Mouse (Mus musculus): ENCODE results near the gene Gm49361.

The Gm49361 gene

DNA sequence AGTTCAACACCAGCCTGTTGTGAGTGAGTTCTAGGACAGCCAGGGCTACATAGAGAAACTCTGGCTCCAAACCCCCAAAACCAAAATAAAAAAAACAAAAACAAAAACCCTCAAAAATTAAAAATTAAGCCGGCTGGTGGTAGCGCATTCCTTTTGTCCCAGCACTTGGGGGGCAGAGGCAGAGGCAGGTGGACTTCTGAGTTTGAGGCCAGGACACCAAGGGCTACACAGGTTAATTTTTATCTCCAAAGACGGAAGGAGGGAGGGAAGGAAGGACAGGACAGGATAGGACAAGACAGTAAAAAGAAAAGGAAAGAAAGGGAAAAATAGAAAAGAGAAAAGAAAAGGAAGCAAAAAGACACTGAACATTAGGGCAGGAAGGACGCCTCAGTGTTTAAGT is 63.2 kb downstream of the Gm49361 start:
- no peak for TF ChIP-seq GATA4 (IDR thresholded peaks at IDR 0.05; ENCODE audit: insufficient replicate concordance, low read length)

GRCm38 (mm10) chr14:57679958-57680535 is 65.9 kb downstream of the Gm49361 start:
- TF ChIP-seq GATA4 (IDR thresholded peaks at IDR 0.05; ENCODE audit: insufficient replicate concordance, low read length), result no peak

- no peak for TF ChIP-seq GATA4 (IDR thresholded peaks at IDR 0.05; ENCODE audit: insufficient replicate concordance, low read length)
These were observed 66.4 kb downstream of the Gm49361 start for GRCm38 (mm10) chr14:57679523-57679922.

GRCm38 (mm10) chr14:57675481-57675880 is 70.4 kb downstream of the Gm49361 start:
- no peak for TF ChIP-seq GATA4 (IDR thresholded peaks at IDR 0.05; ENCODE audit: insufficient replicate concordance, low read length)

- no peak for TF ChIP-seq GATA4 (IDR thresholded peaks at IDR 0.05; ENCODE audit: insufficient replicate concordance, low read length)
These were observed 80.3 kb downstream of the Gm49361 start for GRCm38 (mm10) chr14:57665628-57665950.

GRCm38 (mm10) chr14:57664822-57665627 is 80.9 kb downstream of the Gm49361 start, which contains the start of gene Xpo4:
TSS of gene Xpo4 (minus strand) at chr14:57665430.
- TF ChIP-seq GATA4 (IDR thresholded peaks at IDR 0.05; ENCODE audit: insufficient replicate concordance, low read length), result no peak

- no peak for TF ChIP-seq GATA4 (IDR thresholded peaks at IDR 0.05; ENCODE audit: insufficient replicate concordance, low read length)
These were observed 81.5 kb downstream of the Gm49361 start for GRCm38 (mm10) chr14:57664311-57664821.

DNA sequence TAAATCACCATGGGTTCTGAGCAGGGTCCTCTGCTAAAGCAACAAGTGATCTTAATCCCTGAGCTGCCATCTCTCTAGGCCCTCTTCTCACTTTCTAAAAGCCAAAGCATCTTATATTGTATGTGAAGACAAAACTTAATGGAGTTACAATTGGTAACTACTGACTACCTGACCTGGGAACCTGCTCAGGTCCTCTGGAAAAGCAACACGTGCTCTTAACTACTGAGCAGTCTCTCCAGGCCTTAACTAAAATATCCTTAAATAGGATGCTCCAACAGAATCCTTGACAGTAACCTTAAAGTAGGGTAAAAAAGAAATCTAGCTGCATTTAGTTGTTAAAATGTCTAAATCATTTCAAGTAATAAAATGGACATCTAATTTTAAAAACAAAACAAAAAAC is 82.3 kb downstream of the Gm49361 start:
- TF ChIP-seq GATA4 (IDR thresholded peaks at IDR 0.05; ENCODE audit: insufficient replicate concordance, low read length), result no peak

- TF ChIP-seq GATA4 (IDR thresholded peaks at IDR 0.05; ENCODE audit: insufficient replicate concordance, low read length), result no peak
These were observed 87.6 kb downstream of the Gm49361 start for GRCm38 (mm10) chr14:57658301-57658700.

DNA sequence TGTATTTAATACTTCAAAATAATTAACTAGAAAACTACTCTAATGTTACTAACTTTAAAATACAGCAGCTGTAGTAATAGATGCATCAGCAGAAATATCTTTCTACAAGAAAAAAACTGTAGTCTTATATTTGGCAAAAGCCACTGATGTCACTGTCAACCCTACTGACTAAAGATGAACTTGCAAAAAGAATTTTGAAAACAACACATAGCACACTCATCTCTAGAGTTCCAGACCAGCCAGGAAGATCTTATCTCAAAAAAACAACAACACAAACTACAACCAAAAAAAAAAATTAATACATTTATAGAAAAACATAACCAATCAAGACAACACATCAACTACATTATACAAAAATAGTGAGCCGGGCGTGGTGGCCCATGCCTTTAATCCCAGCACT is 88.4 kb downstream of the Gm49361 start:
- no peak for TF ChIP-seq GATA4 (IDR thresholded peaks at IDR 0.05; ENCODE audit: insufficient replicate concordance, low read length)

DNA sequence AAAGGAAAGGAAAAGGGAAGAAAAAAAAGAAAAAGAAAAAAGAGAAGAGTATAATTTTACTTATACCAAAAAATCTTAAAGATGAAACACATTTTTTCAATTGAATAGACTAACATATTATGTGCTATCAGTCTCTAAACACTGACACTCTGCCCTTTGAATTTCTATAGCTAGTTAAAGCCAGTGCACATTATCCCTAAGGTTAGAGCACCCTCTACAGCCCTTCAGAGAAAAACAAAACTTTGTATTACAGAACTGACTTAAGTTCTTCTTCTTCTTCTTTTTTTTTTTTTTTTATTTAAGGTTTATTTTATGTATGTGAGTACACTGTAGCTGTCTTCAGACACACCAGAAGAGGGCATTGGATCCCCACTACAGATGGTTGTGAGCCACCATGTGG is 96.4 kb downstream of the Gm49361 start:
- TF ChIP-seq GATA4 (IDR thresholded peaks at IDR 0.05; ENCODE audit: insufficient replicate concordance, low read length), result no peak

DNA sequence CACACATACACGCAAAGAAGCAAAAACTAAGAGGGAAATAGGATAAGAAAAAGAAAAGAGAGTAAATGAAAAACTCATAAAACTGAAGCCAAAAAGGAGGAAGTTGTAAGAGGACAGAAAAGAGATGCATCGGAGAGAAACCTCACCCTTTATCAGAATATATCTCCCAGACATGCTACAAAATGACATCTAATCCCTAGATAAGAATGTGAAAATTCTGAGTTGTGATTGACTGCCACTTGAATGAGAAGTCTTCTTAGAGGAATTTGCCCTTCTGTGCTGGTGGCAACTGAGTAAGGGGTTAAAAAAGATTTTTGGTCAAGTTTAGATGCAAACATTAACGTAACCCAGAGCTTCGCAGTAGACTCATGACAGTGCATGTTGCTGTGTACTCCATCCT is 99.7 kb downstream of the Gm49361 start:
- no peak for TF ChIP-seq GATA4 (IDR thresholded peaks at IDR 0.05; ENCODE audit: insufficient replicate concordance, low read length)

DNA sequence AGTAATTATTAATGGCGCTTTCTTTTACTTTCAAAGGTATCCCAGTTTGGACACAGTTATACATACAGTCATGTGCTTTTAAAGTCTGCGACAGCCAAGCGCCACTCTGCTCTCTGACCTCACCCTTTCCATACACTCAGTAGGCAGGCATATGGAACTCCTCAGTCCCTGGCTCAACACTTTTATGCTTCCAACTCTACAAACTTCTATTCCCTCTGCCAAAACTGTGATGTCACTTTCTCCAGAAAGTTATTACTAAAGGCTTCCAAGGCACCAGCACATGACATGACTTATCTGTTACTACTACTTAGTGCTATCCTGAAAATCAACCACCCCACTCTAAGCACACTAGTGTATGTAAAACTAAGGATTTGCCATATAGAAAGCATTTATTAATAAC is 106.8 kb downstream of the Gm49361 start:
- TF ChIP-seq GATA4 (IDR thresholded peaks at IDR 0.05; ENCODE audit: insufficient replicate concordance, low read length), result no peak

GRCm38 (mm10) chr14:57634141-57634540 is 111.8 kb downstream of the Gm49361 start:
- no peak for TF ChIP-seq GATA4 (IDR thresholded peaks at IDR 0.05; ENCODE audit: insufficient replicate concordance, low read length)

DNA sequence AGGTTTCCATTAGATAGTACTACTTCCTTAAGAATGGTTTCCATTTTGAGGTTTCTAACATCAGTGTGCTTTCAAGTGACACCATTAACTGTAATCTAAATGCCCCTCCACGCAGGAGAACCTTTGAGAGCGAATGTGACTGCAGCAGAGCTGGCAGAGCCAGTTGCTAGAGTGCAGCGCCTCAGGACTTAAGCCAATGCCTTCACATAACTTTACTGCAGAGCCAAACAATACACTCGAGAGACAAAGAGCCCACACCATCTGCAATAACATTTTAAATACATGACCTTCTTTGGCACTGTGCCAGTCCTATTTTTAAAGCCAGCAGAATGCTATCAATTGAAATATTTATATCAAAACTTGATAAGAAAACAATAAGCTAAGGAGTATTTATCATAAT is 116.3 kb downstream of the Gm49361 start:
- no peak for TF ChIP-seq GATA4 (IDR thresholded peaks at IDR 0.05; ENCODE audit: insufficient replicate concordance, low read length)

DNA sequence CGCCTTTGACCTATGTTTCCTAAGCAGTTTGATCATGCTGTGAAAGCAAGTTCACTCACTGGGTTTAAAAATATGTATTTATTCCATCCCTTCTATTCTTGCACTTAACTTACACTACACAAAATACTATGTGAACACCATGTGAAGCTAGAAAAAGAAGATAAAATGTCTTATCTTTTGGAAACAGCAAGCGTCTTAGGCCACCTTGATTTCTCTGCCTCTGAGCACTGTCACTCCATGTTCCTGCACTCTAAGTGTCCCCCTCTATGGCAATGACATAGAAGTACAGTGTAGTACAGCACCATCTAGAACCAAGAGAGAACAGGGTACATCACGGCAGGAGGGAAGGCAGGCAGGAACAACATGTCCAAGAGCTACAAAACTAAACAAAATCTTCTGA is 123.0 kb downstream of the Gm49361 start:
- TF ChIP-seq GATA4 (IDR thresholded peaks at IDR 0.05; ENCODE audit: insufficient replicate concordance, low read length), result no peak

DNA sequence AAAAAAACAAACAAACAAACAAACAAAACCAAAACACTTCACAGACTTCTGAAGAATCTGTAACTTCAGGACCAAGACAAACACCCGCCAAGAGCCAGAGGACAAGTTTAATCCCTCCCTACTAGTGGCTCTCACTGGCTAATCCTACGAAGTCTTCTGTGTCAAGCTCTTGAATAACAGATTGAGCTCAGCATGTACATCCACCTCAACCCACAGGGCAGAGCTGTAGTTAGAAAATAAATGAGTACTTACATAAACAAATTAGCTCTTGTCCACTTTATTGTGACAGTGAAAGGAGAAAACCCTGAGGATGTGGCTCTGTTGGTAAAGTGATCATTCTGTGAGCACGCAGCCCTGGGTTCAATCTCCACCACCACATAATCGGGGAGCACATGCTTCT is 124.2 kb downstream of the Gm49361 start:
- TF ChIP-seq GATA4 (IDR thresholded peaks at IDR 0.05; ENCODE audit: insufficient replicate concordance, low read length), result no peak
